Mouse (Mus musculus): ENCODE measurements around the gene Nav1.

GRCm38 (mm10) chr1:135514046-135514445 lies 93.0 kb downstream of the Nav1 start:
- TF ChIP-seq CTCF (IDR thresholded peaks at IDR 0.05; ENCODE audit: low read depth, low read length), result no peak
- no peak for TF ChIP-seq POLR2A (IDR thresholded peaks at IDR 0.05; ENCODE audit: insufficient read depth, low read length)
